Mouse (Mus musculus): Measurements from ENCODE around the gene Slc35e4. TPM values are rescaled to one million over a fixed set of nuclear protein-coding genes. Genes with fewer than 3 reads are reported as not detected.

Slc35e4 gene
- polyA plus RNA-seq, 1 experiment from 2014 or later: 10.8 TPM

GRCm38 (mm10) chr11:3941371-3941770 is 26.9 kb upstream of the Slc35e4 start:
- no peak overlapping the region for H3K27ac ChIP-seq (replicated peaks; ENCODE audit: low read depth, low read length)
- H3K36me3 ChIP-seq (ENCODE audit: control insufficient read depth, insufficient read depth, low read length): no peaks in the 10 kb centered on the region
- DNase-seq: no peak
- no peaks in the 10 kb centered on the region for H3K27me3 ChIP-seq (ENCODE audit: control insufficient read depth, insufficient read depth, low read length)
- 84% methylated on average over 7 of the region's 7 CpGs for WGBS
- no peak overlapping the region for H3K9ac ChIP-seq (replicated peaks; ENCODE audit: low read length)
- no peak for ATAC-seq (ENCODE audit: low FRiP score, low TSS enrichment)
- no peak overlapping the region for H3K4me3 ChIP-seq (replicated peaks; ENCODE audit: low read depth, low read length)
- H3K4me1 ChIP-seq (ENCODE audit: control insufficient read depth, insufficient read depth, low read length): no peaks in the 10 kb centered on the region
- no peaks in the 10 kb centered on the region for H3K9me3 ChIP-seq (ENCODE audit: control insufficient read depth, low read length)
- H3K4me2 ChIP-seq (ENCODE audit: low read length): no peak overlapping the region

- Histone ChIP-seq H3K4me1 (ENCODE audit: control insufficient read depth, insufficient read depth, low read length) (peaks cover 2% of the 10 kb centered on the region; the same call in 1 of the 2 replicates), H3K4me3 (replicated peaks; ENCODE audit: low read depth, low read length) (no peak overlapping the region), H3K4me2 (ENCODE audit: low read length) (no peak overlapping the region), H3K27ac (replicated peaks; ENCODE audit: low read depth, low read length) (no peak overlapping the region), H3K9me3 (ENCODE audit: control insufficient read depth, low read length) (no peaks in the 10 kb centered on the region), H3K9ac (replicated peaks; ENCODE audit: low read length) (no peak overlapping the region), H3K27me3 (ENCODE audit: control insufficient read depth, insufficient read depth, low read length) (no peaks in the 10 kb centered on the region), H3K36me3 (ENCODE audit: control insufficient read depth, insufficient read depth, low read length) (no peaks in the 10 kb centered on the region)
- ATAC-seq (ENCODE audit: low FRiP score, low TSS enrichment) (no peak), DNase-seq (no peak)
- 83% methylated on average over 13 of the region's 13 CpGs for WGBS
Observed at GRCm38 (mm10) chr11:3937321-3937874, 22.9 kb upstream of the Slc35e4 start.

DNA sequence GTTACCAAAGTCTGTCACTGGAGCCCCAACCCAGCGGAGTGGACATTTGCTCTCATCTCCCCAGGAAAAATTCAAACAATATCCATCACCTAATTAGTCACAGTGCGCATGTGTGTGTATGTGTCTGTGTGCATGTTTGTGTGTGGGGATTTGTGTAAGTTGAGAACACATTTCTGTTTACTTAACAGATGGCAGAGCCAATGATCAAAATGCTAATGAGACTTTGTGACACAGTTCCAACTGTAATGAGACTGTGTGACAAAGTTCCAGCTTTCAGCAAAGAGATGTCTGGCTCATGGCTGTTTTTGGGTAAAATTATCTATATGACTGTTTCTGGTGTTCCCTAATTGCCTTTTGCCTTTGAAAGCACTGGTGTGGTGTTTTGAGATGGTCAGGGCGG is 21.9 kb upstream of the Slc35e4 start:
- Histone ChIP-seq H3K27ac (replicated peaks; ENCODE audit: low read depth, low read length) (no peak overlapping the region), H3K27me3 (ENCODE audit: control insufficient read depth, insufficient read depth, low read length) (no peaks in the 10 kb centered on the region), H3K9me3 (ENCODE audit: control insufficient read depth, low read length) (no peaks in the 10 kb centered on the region), H3K4me2 (ENCODE audit: low read length) (no peak overlapping the region), H3K9ac (replicated peaks; ENCODE audit: low read length) (no peak overlapping the region), H3K4me3 (replicated peaks; ENCODE audit: low read depth, low read length) (no peak overlapping the region), H3K36me3 (ENCODE audit: control insufficient read depth, insufficient read depth, low read length) (no peaks in the 10 kb centered on the region), H3K4me1 (ENCODE audit: control insufficient read depth, insufficient read depth, low read length) (peaks cover 8% of the 10 kb centered on the region)
- 89% methylated on average over 3 of the region's 3 CpGs for WGBS
- no peak for ATAC-seq (ENCODE audit: low FRiP score, low TSS enrichment)
- no peak for DNase-seq

DNA sequence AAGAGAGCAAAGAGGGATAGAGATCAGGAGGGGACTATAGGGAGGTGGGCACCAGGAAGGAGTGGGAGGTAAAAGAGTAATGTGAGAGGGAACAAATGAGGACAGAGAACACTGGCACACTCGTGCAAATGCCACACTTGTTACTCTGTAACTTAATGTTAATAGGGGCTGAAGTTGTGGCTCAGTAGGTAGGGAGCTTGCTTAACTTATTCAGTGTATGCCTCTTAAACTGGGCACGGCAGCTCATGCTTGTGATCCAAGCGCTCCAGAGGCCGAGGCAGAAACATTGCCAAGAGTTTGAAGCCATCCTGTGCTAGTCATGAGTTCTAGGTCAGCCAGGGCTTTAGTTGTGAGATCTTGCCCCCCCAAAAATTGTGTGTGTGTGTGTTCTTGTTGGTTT is 20.7 kb upstream of the Slc35e4 start:
- no peak overlapping the region for H3K4me2 ChIP-seq (ENCODE audit: low read length)
- H3K4me1 ChIP-seq (ENCODE audit: control insufficient read depth, insufficient read depth, low read length): peaks cover 14% of the 10 kb centered on the region
- 86% methylated on average over 4 of the region's 4 CpGs for WGBS
- no peaks in the 10 kb centered on the region for H3K36me3 ChIP-seq (ENCODE audit: control insufficient read depth, insufficient read depth, low read length)
- H3K4me3 ChIP-seq (replicated peaks; ENCODE audit: low read depth, low read length): no peak overlapping the region
- ATAC-seq (ENCODE audit: low FRiP score, low TSS enrichment) (no peak), DNase-seq (no peak)
- H3K27ac ChIP-seq (replicated peaks; ENCODE audit: low read depth, low read length): no peak overlapping the region
- no peak overlapping the region for H3K9ac ChIP-seq (replicated peaks; ENCODE audit: low read length)
- no peaks in the 10 kb centered on the region for H3K27me3 ChIP-seq (ENCODE audit: control insufficient read depth, insufficient read depth, low read length)
- no peaks in the 10 kb centered on the region for H3K9me3 ChIP-seq (ENCODE audit: control insufficient read depth, low read length)

- H3K27me3 ChIP-seq (ENCODE audit: control insufficient read depth, insufficient read depth, low read length): no peaks in the 10 kb centered on the region
- DNase-seq: no peak
Observed at GRCm38 (mm10) chr11:3933756-3934285, 19.4 kb upstream of the Slc35e4 start.

GRCm38 (mm10) chr11:3931511-3932211 is 17.2 kb upstream of the Slc35e4 start, which contains the start of gene Tcn2:
Gene Tcn2, minus strand, starts transcription at chr11:3932159.
- DNase-seq (peak; percentile 83), ATAC-seq (ENCODE audit: low FRiP score, low TSS enrichment) (peak; percentile 62; the same call in 1 of the 2 replicates)
- Histone ChIP-seq H3K27me3 (ENCODE audit: control insufficient read depth, insufficient read depth, low read length) (no peaks in the 10 kb centered on the region), H3K4me3 (replicated peaks; ENCODE audit: low read depth, low read length) (peak within 1 kb of the TSS; percentile 39), H3K4me1 (ENCODE audit: control insufficient read depth, insufficient read depth, low read length) (peaks cover 14% of the 10 kb centered on the region), H3K9me3 (ENCODE audit: control insufficient read depth, low read length) (no peaks in the 10 kb centered on the region), H3K36me3 (ENCODE audit: control insufficient read depth, insufficient read depth, low read length) (no peaks in the 10 kb centered on the region), H3K9ac (replicated peaks; ENCODE audit: low read length) (peak within 1 kb of the TSS; percentile 27; the same call in 1 of the 2 replicates), H3K4me2 (ENCODE audit: low read length) (peak within 1 kb of the TSS; percentile 59), H3K27ac (replicated peaks; ENCODE audit: low read depth, low read length) (no peak within 1 kb of the TSS)
- whole genome bisulfite sequencing: under 1% methylated on average over 26 of the region's 26 CpGs

More at GRCm38 (mm10) chr11:3933756-3934285, 19.4 kb upstream of the Slc35e4 start:
- WGBS: 83% methylated on average over 9 of the region's 9 CpGs
- H3K4me3 ChIP-seq (replicated peaks; ENCODE audit: low read depth, low read length): no peak overlapping the region
- no peak overlapping the region for H3K27ac ChIP-seq (replicated peaks; ENCODE audit: low read depth, low read length)
- peaks cover 14% of the 10 kb centered on the region for H3K4me1 ChIP-seq (ENCODE audit: control insufficient read depth, insufficient read depth, low read length)
- H3K4me2 ChIP-seq (ENCODE audit: low read length): no peak overlapping the region
- no peaks in the 10 kb centered on the region for H3K36me3 ChIP-seq (ENCODE audit: control insufficient read depth, insufficient read depth, low read length)
- no peaks in the 10 kb centered on the region for H3K9me3 ChIP-seq (ENCODE audit: control insufficient read depth, low read length)
- ATAC-seq (ENCODE audit: low FRiP score, low TSS enrichment): no peak
- H3K9ac ChIP-seq (replicated peaks; ENCODE audit: low read length): no peak overlapping the region

DNA sequence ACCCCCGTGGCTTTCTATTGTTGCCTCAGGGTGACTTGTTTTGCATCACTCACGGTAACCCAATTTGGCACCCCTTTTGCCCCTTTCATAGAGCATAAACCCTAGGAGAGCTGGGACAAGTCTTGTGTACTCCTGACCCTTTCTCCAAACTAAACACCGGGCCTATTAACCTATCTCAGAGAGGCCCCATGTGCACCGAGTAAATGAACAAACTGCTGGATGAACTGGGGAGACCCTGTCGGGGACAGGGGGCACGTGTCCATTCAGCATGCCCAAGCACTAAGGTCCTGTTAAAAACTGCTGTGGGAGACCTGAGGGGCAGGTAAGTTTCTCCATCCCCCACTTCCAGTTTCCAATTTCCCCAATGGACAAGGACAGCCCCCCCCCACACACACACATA is 16.5 kb upstream of the Slc35e4 start:
- Histone ChIP-seq H3K4me3 (replicated peaks; ENCODE audit: low read depth, low read length) (peak overlapping the region; percentile 39), H3K9me3 (ENCODE audit: control insufficient read depth, low read length) (no peaks in the 10 kb centered on the region), H3K4me2 (ENCODE audit: low read length) (peak overlapping the region; percentile 59), H3K4me1 (ENCODE audit: control insufficient read depth, insufficient read depth, low read length) (peaks cover 14% of the 10 kb centered on the region), H3K9ac (replicated peaks; ENCODE audit: low read length) (peak overlapping the region; percentile 27; the same call in 1 of the 2 replicates), H3K27me3 (ENCODE audit: control insufficient read depth, insufficient read depth, low read length) (no peaks in the 10 kb centered on the region), H3K27ac (replicated peaks; ENCODE audit: low read depth, low read length) (no peak overlapping the region), H3K36me3 (ENCODE audit: control insufficient read depth, insufficient read depth, low read length) (no peaks in the 10 kb centered on the region)
- WGBS: 20% methylated on average over 6 of the region's 6 CpGs
- ATAC-seq (ENCODE audit: low FRiP score, low TSS enrichment) (no peak), DNase-seq (no peak)

GRCm38 (mm10) chr11:3930019-3930418 is 15.6 kb upstream of the Slc35e4 start:
- H3K4me1 ChIP-seq (ENCODE audit: control insufficient read depth, insufficient read depth, low read length): peaks cover 14% of the 10 kb centered on the region
- H3K4me3 ChIP-seq (replicated peaks; ENCODE audit: low read depth, low read length): no peak overlapping the region
- H3K9me3 ChIP-seq (ENCODE audit: control insufficient read depth, low read length): no peaks in the 10 kb centered on the region
- no peak overlapping the region for H3K27ac ChIP-seq (replicated peaks; ENCODE audit: low read depth, low read length)
- no peak for DNase-seq
- H3K9ac ChIP-seq (replicated peaks; ENCODE audit: low read length): no peak overlapping the region
- H3K27me3 ChIP-seq (ENCODE audit: control insufficient read depth, insufficient read depth, low read length): no peaks in the 10 kb centered on the region
- H3K36me3 ChIP-seq (ENCODE audit: control insufficient read depth, insufficient read depth, low read length): no peaks in the 10 kb centered on the region; the same call in 1 of the 2 replicates
- no peak for ATAC-seq (ENCODE audit: low FRiP score, low TSS enrichment)
- 68% methylated on average over 4 of the region's 4 CpGs for WGBS
- H3K4me2 ChIP-seq (ENCODE audit: low read length): no peak overlapping the region

Data from midbrain, embryonic 14.5 days (tissue).